Mouse (Mus musculus) limb, embryonic 13.5 days (tissue): ENCODE results near the gene Mturn. TPM values are rescaled to one million over a fixed set of nuclear protein-coding genes. Genes with fewer than 3 reads are reported as not detected.

Source experiments
- ATAC-seq: fragments of 200-750 bp; cut with Nextera tagmentation; 2 replicates; pipeline ENCODE4 v1.8.0; 2017; ENCODE audit warnings: low read depth, moderate number of reproducible peaks, moderate TSS enrichment; ENCODE audit not compliant: low FRiP score
- H3K27ac ChIP-seq: fragments of 300-500 bp; sonication (generic); 2 replicates; pipeline ENCODE4 v1.5.1; 2015; ENCODE audit warnings: inconsistent platforms, mild to moderate bottlenecking, moderate library complexity
- H3K27me3 ChIP-seq: fragments of 300-500 bp; sonication (generic); 2 replicates; pipeline ENCODE4 v1.6.1; 2015; ENCODE audit warnings: mild to moderate bottlenecking, inconsistent platforms
- H3K36me3 ChIP-seq: fragments of 300-500 bp; sonication (generic); 2 replicates; pipeline ENCODE4 v1.6.1; 2015; ENCODE audit warnings: inconsistent platforms, mild to moderate bottlenecking, moderate library complexity
- H3K4me1 ChIP-seq: fragments of 300-500 bp; sonication (generic); 2 replicates; pipeline ENCODE4 v1.6.1; 2015; ENCODE audit warnings: inconsistent platforms
- H3K4me2 ChIP-seq: fragments of 300-500 bp; sonication (generic); replicated peaks from 2 replicates; pipeline ENCODE4 v1.6.1; 2015; ENCODE audit warnings: inconsistent platforms, mild to moderate bottlenecking, moderate library complexity
- H3K4me3 ChIP-seq: fragments of 300-500 bp; sonication (generic); 2 replicates; pipeline ENCODE4 v1.5.1; 2015; ENCODE audit warnings: moderate library complexity, mild to moderate bottlenecking, inconsistent platforms
- H3K9ac ChIP-seq: fragments of 300-500 bp; sonication (generic); 2 replicates; pipeline ENCODE4 v1.6.1; 2015; ENCODE audit warnings: mild to moderate bottlenecking, inconsistent platforms
- H3K9me3 ChIP-seq: fragments of 300-500 bp; sonication (generic); 2 replicates; pipeline ENCODE4 v1.6.1; 2016; ENCODE audit warnings: inconsistent platforms
- WGBS: fragments of 180-500 bp; shearing (Covaris S2); methylation state at CpG from one replicate; pipeline ENCODE4 v1.1.7; 2015; 5-methylcytosine and 5-hydroxymethylcytosine counted together
- polyA plus RNA-seq: library from polyadenylated mRNA; unstranded; fragments of >200 nt; fragmentation: Nextera tagmentation; extraction: Ambion mirVana; gene quantifications from 2 replicates; pipeline ENCODE4 v1.2.1, GENCODE M21; 2015

Gene Mturn
- polyA plus RNA-seq, 1 experiment from 2014 or later = 12.0 TPM

DNA sequence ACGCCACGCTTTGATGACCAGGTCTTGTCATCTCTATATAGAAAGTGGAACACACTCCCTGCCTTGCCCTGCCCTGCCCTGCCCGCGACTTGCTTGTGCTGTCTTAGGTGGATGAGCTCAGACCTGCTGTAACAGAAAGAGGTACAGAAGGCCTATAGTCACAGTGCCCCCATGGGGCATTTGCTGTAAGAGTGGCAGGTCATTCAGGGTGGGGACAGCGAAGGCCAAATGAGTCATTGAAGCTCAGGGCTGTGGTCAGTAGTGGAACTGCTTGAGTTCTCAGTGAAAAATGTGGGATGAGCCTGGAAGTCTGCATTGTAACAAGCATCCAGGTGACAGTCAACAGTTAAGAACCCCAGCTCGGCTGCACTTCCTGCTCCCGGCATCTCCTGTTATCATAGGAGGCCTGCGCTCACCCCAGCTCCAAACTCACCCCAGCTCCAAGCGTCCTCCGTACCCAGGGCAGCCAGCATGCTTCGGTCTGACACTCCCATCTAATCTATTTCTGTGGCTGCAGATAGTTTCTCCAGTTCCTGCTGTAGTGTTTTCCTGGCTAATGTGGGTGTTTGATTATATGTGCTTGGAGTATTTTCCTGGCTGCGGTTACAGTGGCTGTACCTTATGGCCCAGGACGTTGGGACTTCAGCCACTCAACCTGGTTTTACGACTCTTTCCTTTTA, 4.4 kb downstream of the Mturn start:
- Histone ChIP-seq H3K4me2 (no peak overlapping the region), H3K27me3 (peaks cover 20% of the 10 kb centered on the region), H3K27ac (no peak overlapping the region), H3K9me3 (no peaks in the 10 kb centered on the region), H3K9ac (no peak overlapping the region), H3K4me3 (no peak overlapping the region), H3K36me3 (no peaks in the 10 kb centered on the region), H3K4me1 (peaks cover 12% of the 10 kb centered on the region)
- ATAC-seq = no peak
- 72% methylated on average over 14 of the region's 14 CpGs for WGBS

DNA sequence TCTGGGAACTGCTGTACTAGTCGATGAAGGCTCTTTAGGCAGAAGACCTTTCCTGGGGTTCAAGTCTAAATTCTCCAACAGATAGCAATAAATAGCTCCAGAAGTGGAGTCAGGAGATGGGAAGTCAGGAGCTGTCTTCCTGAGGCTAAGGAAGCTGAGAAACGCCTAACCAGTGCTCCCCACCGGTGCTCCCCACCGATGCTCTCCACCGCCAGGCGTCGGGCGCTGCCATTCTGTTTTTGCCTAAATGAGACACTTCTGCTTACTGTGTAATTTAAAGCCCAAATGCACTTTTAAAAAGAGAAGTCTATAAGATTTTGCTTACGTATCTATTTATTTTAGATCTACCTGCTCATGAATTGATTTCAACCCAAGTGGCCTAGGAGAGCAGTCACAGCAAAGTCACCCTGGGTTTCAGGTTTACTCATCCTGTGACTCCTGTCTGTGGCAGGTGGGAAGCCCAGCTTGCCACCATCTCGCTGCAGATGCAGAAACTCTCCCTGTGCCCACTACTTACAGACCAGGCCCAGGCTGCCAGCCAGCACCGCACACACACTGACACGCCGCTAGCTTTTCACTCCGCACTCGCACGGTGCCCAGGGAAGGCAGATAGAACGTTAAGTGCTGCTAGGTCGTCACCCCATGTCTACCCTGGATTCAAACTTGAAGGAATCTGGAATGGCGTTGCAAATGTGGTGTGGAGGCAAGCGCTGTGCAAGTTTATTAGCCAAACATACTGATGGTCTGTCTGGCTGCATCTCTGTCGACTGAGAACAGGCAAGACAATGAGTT, 5.7 kb downstream of the Mturn start:
- no peak for ATAC-seq

DNA sequence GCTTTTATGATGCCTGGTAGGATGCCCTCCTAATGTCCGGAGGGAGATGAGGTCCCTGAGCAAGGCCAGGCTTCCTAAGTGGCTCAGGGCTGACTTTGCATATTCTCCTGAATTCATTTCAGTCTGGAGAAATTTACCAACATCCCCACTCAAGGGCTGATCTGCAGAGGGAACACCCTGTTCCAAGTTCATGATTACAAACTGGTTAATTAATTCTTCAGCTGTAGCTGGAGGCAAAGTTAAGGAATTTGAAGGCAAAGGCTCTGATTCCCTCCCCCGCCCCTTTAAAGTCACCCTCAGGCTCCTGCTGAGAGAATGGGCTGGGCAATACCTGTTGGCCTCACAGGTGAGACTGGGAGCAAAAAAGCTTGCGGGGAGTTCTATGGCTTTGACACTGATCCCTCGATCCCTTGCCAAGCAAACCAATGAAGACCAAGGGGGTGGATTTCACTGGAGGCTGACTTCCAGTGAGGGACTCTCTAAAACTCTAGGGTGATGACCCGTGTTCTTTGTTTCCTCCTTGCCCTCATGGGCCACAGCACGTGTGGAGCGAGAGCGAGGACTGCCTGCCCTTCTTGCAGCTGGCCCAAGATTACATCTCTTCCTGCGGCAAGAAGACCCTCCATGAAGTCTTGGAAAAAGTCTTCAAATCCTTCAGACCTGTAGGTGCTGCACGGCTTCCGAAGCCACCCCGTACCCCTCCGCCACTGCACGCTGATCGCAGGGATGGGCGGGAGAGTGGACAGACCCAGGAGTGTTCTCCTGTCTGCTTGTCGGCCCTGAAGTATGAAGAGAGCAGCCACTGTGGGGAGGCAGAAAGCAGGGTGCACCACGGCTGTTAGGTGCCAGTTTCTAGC, 7.3 kb downstream of the Mturn start:
- Histone ChIP-seq H3K36me3 (peaks cover 2% of the 10 kb centered on the region; the same call in 1 of the 2 replicates), H3K4me2 (no peak overlapping the region), H3K27ac (no peak overlapping the region), H3K4me3 (no peak overlapping the region), H3K4me1 (no peaks in the 10 kb centered on the region), H3K27me3 (peaks cover 6% of the 10 kb centered on the region), H3K9ac (no peak overlapping the region), H3K9me3 (no peaks in the 10 kb centered on the region)
- ATAC-seq = no peak
- 77% methylated on average over 18 of the region's 18 CpGs for WGBS

More for the DNA sequence above, 5.7 kb downstream of the Mturn start:
- Histone ChIP-seq H3K9me3 (no peaks in the 10 kb centered on the region), H3K4me2 (no peak overlapping the region), H3K4me3 (no peak overlapping the region), H3K36me3 (peaks cover 2% of the 10 kb centered on the region; the same call in 1 of the 2 replicates), H3K4me1 (peaks cover 8% of the 10 kb centered on the region), H3K27ac (no peak overlapping the region), H3K9ac (no peak overlapping the region), H3K27me3 (peaks cover 20% of the 10 kb centered on the region)
- 89% methylated on average over 21 of the region's 21 CpGs for WGBS

DNA sequence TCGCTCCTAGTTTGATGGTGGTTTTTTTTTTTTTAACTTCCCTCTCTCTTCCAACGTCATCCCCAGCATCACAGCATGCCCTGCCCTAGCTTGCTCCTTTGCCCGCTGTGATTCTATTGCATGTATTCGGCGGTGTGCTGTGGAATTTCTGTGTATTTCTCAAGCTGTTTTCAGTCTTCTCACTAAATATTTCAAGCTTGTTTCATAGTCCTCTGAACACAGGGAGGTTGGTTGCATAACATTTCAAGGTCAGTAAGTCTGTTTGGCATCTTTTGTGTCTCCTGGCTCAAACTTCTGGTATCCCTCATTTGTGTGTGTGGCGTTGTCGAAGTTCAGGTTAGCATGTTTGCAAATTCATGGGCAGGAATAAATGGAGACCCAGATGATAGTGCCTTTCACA, 8.3 kb downstream of the Mturn start:
- ATAC-seq = no peak
- H3K4me3 ChIP-seq = no peak overlapping the region
- whole genome bisulfite sequencing = 87% methylated on average over 7 of the region's 7 CpGs

DNA sequence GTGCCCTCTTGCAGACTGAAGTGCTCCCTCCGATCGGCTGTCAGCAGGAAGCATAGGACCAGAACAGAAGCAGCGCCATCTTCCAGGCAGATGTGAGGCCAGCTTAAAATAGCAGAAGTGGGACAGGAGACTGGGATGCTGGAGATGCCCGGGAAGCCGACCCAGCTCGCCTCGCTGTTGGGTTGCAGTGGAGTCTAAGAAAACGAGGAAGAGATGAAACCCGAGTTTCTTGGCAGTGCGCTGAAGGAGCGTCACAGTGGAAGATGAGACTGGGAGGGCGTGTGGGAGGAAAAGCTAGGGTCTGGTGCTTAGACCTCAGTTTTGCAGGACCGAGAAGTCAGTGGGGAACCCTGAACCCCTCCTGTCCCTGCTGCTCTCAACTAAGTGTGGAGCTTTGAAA, 9.4 kb downstream of the Mturn start:
- Histone ChIP-seq H3K27ac (no peak overlapping the region), H3K4me3 (no peak overlapping the region), H3K27me3 (no peaks in the 10 kb centered on the region), H3K4me1 (no peaks in the 10 kb centered on the region), H3K9ac (no peak overlapping the region), H3K36me3 (peaks cover 2% of the 10 kb centered on the region; the same call in 1 of the 2 replicates), H3K9me3 (no peaks in the 10 kb centered on the region), H3K4me2 (no peak overlapping the region)
- no peak for ATAC-seq
- 84% methylated on average over 13 of the region's 13 CpGs for WGBS

More for the DNA sequence above, 8.3 kb downstream of the Mturn start:
- H3K27ac ChIP-seq = no peak overlapping the region
- peaks cover 2% of the 10 kb centered on the region; the same call in 1 of the 2 replicates for H3K36me3 ChIP-seq
- no peak overlapping the region for H3K4me2 ChIP-seq
- H3K4me1 ChIP-seq = no peaks in the 10 kb centered on the region
- H3K27me3 ChIP-seq = no peaks in the 10 kb centered on the region
- H3K9me3 ChIP-seq = no peaks in the 10 kb centered on the region
- no peak overlapping the region for H3K9ac ChIP-seq

DNA sequence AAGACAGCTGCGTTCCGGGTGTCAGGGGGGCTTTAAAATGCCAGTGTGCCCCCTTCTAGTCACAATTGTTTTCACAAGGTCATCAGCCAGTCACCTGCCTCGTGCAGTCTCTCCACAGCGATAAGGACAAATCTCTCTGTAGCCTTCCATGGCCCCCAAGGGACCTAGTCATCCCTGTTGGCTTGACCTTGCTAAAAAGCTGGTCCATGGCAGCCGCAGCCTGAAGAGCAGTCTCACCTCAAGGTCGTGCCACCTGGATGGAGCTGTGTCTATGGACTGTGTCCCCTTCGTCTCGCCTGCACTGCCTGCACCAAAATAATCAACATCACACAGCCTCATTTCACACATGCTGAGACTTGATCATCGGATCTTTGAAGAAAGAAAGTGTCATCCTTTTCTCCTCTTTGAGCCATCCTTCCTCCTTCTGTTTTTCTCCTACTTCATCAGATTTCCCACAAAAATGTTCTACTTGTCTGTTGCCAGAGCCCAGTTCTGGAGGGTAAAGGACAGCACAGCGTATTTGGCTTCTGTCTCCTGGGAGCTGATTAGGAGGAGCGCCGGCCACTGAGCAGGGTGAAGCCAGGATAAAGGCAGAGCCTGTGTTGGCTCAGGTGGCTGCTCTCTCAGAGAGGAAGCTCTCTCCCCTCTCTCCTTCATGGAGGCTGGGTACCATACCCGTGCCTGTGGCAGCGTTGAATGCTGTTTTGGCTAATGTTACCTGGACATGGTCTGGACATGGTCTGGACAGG, 10.1 kb downstream of the Mturn start:
- Histone ChIP-seq H3K9ac (no peak overlapping the region), H3K9me3 (no peaks in the 10 kb centered on the region), H3K4me3 (no peak overlapping the region), H3K36me3 (peaks cover 2% of the 10 kb centered on the region; the same call in 1 of the 2 replicates), H3K27ac (no peak overlapping the region), H3K27me3 (no peaks in the 10 kb centered on the region), H3K4me2 (no peak overlapping the region), H3K4me1 (no peaks in the 10 kb centered on the region)
- WGBS = 78% methylated on average over 14 of the region's 14 CpGs
- ATAC-seq = no peak

DNA sequence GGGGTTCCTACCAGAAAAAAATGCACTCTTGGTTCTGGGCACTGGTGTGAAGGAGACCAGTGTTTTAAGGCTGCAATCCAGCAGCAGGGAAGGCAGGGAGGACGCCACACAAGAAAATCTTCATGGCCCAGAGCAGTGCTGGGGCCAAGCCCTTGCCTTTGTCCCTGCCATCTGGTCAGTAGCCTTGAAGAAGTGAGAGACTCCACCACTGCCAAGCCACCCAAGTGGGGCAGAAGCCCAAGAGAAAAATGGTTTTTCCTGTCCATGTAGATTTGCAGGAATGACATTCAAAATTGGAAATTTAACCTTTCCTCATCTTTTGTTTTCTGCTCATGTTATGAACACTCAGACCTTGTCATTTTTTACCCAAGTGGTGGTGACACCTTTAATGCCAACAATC, 10.8 kb downstream of the Mturn start:
- no peaks in the 10 kb centered on the region for H3K9me3 ChIP-seq
- H3K4me2 ChIP-seq = no peak overlapping the region
- 77% methylated on average over 1 of the region's 1 CpGs for WGBS
- H3K36me3 ChIP-seq = peaks cover 2% of the 10 kb centered on the region; the same call in 1 of the 2 replicates
- no peaks in the 10 kb centered on the region for H3K4me1 ChIP-seq
- no peaks in the 10 kb centered on the region; the same call in 1 of the 2 replicates for H3K27me3 ChIP-seq
- H3K27ac ChIP-seq = no peak overlapping the region
- ATAC-seq = no peak
- H3K4me3 ChIP-seq = no peak overlapping the region
- H3K9ac ChIP-seq = no peak overlapping the region

DNA sequence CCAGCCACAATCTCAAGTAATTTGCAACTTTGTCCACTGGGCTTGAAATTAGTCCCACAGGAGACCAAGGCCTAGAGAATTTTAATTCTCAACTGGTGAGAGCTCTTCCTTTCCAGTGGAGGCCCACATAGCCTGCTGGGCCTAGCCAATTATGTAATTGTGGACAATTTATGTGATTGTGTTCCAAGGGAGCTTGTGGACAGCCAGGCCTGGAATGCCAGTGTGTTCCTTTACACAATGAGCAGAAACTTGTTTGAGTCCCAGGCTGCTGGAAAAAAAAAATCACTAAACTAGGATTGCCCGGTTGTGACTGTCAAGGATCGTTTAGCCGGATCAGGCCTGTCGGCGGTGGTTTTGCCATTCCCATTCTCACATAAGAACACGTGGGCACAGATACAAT, 11.9 kb downstream of the Mturn start:
- WGBS = 92% methylated on average over 6 of the region's 6 CpGs
- H3K4me2 ChIP-seq = no peak overlapping the region
- no peak for ATAC-seq
- H3K9me3 ChIP-seq = no peaks in the 10 kb centered on the region
- no peaks in the 10 kb centered on the region for H3K4me1 ChIP-seq
- H3K9ac ChIP-seq = no peak overlapping the region
- peaks cover 2% of the 10 kb centered on the region; the same call in 1 of the 2 replicates for H3K36me3 ChIP-seq
- H3K27ac ChIP-seq = no peak overlapping the region
- H3K4me3 ChIP-seq = no peak overlapping the region
- no peaks in the 10 kb centered on the region; the same call in 1 of the 2 replicates for H3K27me3 ChIP-seq

DNA sequence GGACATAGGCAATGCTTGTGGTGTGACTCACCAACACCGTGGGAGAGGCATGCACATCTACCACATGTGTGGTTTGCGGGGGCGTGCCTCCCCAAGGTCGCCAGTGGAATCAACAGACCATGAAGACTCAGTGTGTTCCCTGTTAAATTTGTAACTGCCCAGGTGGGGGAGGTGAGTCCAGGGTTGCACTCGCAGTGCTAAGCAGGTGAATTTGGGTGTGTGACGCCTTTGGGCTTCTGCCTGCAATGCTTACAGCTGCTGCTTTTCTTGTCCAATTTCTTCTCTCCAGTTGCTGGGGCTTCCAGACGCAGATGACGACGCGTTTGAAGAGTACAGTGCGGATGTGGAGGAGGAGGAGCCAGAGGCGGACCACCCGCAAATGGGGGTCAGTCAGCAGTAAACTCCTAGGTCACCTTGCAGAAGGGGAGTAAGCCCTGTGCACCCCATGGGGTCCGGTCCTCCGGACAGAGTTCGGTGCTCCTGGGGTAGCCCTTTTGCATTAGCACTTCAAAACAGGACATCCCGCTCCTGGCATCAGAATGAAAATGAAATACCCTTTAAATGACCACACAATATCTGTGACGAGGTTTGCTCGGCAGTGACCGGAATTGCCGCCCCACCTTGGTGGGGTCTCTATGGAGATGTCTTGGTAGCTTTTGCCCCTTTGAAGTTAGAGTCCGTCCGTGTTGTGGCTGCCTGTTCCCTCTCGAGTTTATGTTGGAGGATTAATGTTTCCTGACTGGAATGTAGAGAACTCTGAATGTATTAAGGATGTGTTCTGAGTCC, 17.5 kb downstream of the Mturn start:
- Histone ChIP-seq H3K27ac (no peak overlapping the region), H3K36me3 (no peaks in the 10 kb centered on the region), H3K4me3 (peak overlapping the region; percentile 49), H3K9ac (peak overlapping the region; percentile 62), H3K4me1 (peaks cover 18% of the 10 kb centered on the region), H3K4me2 (peak overlapping the region; percentile 71), H3K27me3 (peaks cover 20% of the 10 kb centered on the region), H3K9me3 (no peaks in the 10 kb centered on the region)
- peak; percentile 63 for ATAC-seq
- WGBS = 5% methylated on average over 24 of the region's 24 CpGs

DNA sequence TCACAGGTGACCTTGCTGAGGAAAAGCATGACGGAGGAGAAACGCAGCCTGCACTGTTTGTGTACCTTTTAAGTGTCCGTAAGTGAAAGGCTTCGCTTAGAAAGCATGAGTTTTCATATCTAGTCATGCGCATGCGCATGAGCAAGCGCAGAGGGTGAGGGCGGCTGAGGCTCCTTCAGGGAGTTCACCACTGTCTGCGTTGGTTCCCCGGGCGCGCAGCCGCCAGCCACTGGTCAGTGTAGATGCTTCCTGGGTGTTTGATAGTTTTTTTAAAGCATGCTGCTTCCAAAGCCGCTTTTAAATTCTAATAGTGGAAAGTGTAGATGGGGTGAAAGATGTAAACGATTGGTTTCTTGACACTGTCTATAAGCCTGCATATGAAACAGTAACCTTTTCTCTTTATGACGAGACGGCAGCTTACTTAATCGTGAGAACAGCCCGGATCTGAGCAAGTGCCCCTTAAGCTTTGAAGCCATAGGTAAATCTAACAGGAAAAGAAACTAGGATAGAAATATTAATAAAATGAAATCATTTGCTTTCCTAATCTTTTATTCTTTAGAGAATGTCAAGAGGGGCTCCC, 18.1 kb downstream of the Mturn start:
- peak; percentile 70 for ATAC-seq
- H3K4me3 ChIP-seq = peak overlapping the region; percentile 49
- peak overlapping the region; percentile 71 for H3K4me2 ChIP-seq
- 3% methylated on average over 19 of the region's 19 CpGs for WGBS
- no peak overlapping the region for H3K27ac ChIP-seq
- H3K36me3 ChIP-seq = no peaks in the 10 kb centered on the region
- no peaks in the 10 kb centered on the region for H3K9me3 ChIP-seq
- H3K9ac ChIP-seq = peak overlapping the region; percentile 62
- H3K27me3 ChIP-seq = peaks cover 25% of the 10 kb centered on the region
- H3K4me1 ChIP-seq = peaks cover 25% of the 10 kb centered on the region
